Mouse (Mus musculus): Measurements from ENCODE around the gene Kif5c.

Gene Kif5c

DNA sequence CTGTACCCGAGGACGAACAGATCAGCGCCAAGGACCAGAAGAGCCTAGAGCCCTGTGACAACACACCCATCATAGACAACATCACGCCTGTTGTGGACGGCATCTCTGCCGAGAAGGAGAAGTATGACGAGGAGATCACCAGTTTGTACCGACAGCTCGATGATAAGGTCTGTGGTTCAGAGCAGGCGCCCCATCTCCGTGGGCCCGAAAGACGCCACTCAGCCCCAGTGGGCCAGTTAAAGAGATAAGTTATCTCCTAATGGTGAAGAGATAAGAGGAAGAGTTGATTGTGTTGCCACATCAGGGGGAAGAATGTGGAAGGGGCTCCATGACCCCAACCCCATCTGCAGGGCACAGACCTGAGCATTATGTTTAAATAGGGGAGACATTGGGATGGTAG is 103.9 kb downstream of the Kif5c start:
- DNase-seq = no peak

GRCm38 (mm10) chr2:49726672-49727071 is 107.6 kb downstream of the Kif5c start:
- no peak for DNase-seq

DNA sequence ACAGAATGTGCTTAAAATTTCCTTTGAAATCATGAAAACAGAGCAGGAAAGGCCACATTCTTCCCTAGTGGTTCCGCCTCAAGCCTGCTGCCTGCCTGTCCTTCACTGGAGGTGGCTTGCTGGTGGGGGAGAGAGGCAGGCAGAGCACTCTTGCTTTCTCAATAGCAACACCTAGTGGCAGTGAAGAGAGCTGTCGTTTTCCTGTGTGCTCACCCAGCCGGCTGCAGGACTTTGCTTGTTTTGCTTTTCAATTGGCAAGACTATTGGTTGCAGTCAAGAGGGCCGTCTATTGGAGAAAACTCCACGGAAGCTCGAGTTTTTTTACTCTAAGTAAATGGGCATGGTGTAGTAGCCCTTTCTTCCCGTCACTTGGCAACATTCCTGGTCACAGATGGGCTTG is 108.1 kb downstream of the Kif5c start:
- peak; percentile 78 for DNase-seq

GRCm38 (mm10) chr2:49727686-49728085 is 108.6 kb downstream of the Kif5c start:
- no peak for DNase-seq

- no peak for DNase-seq
Measured at GRCm38 (mm10) chr2:49728896-49729610, 110.0 kb downstream of the Kif5c start.

DNA sequence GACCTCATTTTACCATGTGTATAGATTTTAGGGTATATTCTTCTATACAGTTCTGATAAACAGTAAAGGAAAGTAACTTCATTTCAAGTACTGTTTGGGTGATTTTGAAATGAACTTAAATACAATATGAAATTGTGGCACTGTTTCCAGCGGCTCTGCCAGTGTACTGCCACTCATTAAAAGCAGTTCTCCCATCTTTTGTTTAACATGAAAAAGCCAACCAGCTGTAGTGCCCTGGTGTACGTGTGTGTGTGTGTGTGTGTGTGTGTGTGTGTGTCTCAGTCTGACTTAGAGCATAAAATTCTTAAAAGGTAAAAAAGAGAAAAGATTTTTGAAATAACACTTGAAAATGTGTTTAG is 110.5 kb downstream of the Kif5c start:
- no peak for DNase-seq

DNA sequence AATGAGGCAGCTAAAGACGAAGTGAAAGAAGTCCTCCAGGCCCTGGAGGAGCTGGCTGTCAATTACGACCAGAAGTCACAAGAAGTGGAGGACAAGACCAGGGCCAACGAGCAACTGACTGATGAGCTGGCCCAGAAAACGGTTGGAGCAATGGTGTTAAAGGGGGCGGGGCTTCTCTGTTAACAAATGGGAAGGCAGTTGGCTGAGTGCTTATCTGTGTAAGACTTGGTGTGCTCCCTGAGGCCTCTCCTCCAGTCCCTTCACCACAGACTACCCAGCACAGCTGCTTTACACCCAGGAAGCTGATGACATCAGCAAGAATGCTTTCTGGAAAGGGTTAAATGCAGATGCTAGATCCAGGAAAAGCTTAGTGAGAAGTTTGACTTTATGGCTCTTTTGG is 111.1 kb downstream of the Kif5c start:
- DNase-seq = no peak

- DNase-seq = peak; percentile 26
Measured at GRCm38 (mm10) chr2:49732745-49733655, 113.9 kb downstream of the Kif5c start.

DNA sequence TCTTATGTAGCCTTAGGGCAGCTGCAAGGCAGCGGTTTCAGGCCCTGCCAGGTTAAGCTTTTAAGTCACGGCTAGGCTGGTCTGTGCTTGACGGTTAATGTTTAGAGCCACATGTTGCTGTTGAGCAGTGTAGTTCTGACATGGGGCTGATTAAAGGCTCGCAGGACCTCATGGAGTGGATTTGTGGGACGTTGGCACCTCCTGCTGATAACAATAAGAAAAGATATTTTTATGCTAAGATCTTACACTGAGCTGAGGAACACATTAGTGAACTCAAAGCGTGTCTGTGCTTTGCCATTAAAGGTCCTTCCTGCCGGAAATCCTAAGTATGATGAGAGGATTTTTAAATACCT is 114.5 kb downstream of the Kif5c start:
- DNase-seq = peak; percentile 46

DNA sequence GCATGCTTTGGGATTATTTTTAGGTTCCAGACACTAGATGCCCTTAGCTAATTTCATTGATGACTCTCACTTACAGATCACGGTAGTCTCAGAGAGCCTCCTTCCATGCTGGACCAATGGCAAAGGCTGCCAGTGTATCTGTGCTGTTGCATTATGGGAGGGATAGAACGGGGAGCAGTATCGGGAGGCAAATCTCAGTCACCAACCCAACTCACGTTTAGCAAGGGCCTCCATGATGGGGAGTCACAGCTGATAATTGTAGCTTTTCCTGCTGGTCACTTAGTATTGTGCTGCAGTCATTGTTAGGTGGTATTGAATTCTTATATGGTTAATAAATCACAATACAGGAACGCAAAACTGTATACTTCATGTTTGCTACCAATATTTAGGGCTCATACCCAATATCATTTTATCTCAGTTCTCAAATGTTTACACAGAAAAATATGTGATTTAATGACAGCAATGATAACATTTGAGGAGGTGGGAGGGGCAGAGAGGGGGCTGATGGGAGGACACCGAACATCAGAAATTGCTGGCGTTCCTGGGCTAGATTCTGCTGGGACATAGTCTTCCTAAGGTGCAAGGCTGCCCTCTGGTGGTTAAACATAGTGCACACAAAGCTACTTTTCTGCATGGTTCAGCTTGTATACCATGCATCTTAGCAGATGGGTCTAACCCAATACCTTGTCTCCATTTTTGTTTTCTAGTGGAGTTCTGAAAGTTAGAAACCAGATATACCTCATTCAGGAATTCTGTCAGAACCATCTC is 115.1 kb downstream of the Kif5c start:
- peak; percentile 85 for DNase-seq

GRCm38 (mm10) chr2:49735386-49735785 is 116.3 kb downstream of the Kif5c start:
- DNase-seq = peak; percentile 16

DNA sequence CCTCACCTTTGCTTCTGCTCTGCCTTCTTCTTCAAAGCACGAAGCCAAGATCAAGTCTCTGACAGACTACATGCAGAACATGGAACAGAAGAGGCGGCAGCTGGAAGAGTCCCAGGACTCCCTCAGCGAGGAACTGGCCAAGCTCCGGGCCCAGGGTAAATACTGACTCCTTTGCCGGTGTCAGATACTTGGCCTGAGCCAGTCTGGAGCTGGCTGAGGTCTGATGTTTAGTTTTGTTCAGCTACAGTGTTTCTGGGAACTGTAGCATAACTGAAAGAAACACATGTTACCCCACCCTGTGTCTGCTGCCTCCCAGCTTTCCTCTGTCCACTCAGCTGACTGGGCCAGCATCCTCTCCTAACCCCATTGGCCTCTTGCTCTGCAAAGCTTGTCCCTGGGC is 119.9 kb downstream of the Kif5c start:
- no peak for DNase-seq

DNA sequence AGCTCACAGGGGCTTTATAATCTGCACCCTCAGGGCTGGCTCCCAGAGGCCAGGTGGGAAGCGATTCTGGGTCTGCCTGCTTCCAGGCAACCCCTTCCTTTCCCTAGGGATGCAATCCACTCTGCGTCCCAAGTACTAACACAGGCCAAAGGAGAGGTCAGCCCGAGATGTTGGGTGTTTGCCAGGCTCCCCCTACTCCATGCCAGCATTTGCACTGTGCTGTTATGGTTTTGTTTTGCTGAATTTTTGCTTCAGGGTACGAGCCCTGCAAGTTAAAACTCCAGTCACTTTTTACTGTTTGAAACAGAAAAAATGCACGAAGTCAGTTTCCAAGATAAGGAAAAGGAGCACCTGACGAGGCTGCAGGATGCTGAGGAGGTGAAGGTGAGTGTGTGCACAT is 121.9 kb downstream of the Kif5c start:
- DNase-seq = no peak

DNA sequence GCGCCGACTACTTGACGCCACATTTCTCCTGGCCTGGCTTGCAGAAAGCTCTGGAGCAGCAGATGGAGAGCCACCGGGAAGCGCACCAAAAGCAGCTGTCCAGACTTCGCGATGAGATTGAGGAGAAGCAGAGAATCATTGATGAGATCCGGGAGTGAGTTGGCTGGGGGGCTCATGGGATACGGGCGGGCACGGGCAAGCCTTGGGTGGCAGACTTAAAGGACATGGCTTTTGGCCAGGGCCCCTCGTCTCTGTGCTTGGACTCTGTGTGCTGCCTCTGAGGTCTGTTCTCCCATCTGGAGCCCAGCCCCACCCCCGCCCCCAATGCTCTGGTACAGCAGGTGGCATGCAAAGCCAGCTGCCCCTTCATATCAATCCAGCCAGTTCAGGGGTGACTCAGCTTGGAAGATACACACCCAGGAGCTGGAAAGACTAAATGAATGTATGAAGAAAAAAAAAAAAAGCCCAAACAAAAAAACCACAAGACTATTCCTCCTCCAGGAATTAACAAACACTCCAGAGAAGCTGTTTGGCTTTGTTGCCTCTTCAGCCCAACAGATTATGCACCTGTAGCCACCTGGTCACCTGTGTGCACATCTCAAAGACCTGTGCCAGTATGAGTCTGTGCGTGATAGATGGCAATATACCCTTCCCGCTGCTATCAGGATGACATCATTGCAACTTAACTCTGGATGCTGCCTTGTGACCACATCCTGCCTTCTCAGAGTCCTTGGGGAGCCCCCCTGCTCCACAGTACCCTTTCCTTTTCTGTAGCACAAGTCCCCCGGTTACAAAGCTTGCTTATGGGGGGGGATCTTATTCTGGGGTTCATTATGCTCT is 123.0 kb downstream of the Kif5c start:
- no peak for DNase-seq

GRCm38 (mm10) chr2:49742919-49743318 is 123.8 kb downstream of the Kif5c start:
- DNase-seq = no peak

- no peak for DNase-seq
Measured at GRCm38 (mm10) chr2:49743775-49744174, 124.7 kb downstream of the Kif5c start.

DNA sequence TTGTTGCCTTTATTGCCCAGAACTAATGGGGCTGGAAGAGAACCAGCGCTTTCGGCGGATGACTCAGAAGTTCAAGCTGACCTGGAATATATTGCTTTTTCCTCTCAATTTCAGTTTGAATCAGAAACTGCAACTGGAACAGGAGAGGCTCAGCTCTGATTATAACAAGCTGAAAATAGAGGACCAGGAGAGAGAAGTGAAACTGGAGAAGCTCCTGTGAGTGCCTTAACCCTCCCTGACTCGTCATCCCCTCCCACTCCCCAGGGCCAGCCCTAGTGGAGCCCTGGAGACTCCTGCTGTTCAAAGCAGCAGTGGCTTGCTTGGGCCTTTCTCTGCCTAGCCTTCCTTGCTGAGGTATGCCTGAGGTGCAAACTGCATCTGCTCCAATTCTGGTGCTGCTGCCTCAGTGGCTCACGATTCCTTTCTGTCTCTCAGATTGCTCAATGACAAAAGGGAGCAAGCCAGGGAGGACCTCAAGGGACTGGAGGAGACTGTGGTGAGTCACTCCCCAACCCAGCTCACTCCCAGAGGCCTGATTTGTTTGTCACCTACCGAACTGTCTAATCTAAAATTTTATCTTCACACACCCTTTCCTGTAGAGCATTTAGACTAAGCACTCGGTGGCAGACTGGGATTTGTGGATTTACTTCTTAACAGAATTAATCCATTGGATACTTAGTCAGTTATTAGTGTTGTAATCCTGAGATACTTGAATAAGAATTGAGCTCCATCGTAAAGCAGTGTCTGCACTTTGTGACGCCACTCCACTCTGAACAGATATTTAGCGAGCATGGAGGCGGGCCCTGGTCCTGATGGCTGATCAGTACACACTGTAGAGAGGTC is 125.4 kb downstream of the Kif5c start:
- no peak for DNase-seq

DNA sequence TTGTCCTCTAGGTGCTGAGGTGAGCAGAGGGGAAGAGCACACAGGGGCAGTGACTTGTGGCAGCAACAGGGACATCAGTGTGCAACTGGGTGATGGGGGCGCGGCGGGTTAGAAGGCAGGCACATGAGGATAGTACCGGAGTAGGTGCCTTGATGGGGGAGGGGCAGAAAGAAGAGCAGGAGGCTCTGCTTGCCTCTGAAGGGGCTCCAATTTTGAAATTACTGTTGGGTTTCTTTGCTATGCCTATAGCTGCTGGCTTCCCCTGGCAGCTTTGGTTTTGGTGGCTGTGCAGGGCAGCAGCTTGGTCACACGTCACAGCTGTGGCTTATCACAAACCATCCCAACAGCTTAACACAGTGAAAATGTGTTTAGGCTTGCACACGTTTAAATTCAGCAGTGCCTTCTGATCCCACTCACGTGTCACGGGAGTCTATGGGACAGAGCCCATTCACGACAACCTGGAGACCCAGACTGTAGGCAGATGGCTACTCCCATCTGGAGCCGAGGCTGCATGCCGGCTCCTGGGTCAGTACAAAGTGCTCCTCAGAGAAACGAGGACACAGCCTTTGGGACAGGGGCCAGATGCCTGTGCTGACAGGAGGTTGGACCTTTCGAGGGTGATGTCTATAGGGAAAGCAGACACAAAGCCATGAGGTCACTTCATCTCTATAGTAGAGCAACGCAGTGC is 126.1 kb downstream of the Kif5c start:
- no peak for DNase-seq

- no peak for DNase-seq
Measured at GRCm38 (mm10) chr2:49746947-49747346, 127.8 kb downstream of the Kif5c start.

DNA sequence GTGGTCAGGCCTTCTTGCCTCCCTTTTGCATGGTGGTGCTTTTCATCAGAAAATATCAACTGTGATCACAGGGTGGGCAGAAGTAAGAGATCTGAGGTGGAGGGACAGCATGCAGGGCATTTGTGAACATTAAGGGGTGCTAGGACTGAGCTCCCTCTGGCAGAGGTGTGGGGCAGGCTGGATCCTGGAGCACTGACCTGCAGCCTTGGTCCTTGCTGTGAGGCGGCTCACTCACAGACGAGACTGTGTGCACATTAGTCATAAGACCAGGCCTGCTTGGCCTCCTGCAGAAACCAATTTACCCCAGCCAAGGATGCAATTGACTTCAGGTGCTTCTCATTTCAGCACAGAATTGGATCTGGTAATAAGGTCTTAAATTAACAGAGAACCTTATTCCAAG is 128.6 kb downstream of the Kif5c start:
- DNase-seq = no peak

Data from kidney, adult 9 months (tissue).